Mouse (Mus musculus) skeletal muscle tissue, postnatal 0 days (tissue): ENCODE results near the gene Bbs1. TPM values are rescaled to one million over a fixed set of nuclear protein-coding genes. Genes with fewer than 3 reads are reported as not detected.

Experiments
- polyA plus RNA-seq: library from polyadenylated mRNA; unstranded; fragments of >200 nt; fragmentation: Nextera tagmentation; extraction: Ambion mirVana; gene quantifications from 2 replicates; pipeline ENCODE4 v1.2.1, GENCODE M21; 2015

Gene Bbs1
- polyA plus RNA-seq = 0.87 and 1.1 TPM in 2 replicates

DNA sequence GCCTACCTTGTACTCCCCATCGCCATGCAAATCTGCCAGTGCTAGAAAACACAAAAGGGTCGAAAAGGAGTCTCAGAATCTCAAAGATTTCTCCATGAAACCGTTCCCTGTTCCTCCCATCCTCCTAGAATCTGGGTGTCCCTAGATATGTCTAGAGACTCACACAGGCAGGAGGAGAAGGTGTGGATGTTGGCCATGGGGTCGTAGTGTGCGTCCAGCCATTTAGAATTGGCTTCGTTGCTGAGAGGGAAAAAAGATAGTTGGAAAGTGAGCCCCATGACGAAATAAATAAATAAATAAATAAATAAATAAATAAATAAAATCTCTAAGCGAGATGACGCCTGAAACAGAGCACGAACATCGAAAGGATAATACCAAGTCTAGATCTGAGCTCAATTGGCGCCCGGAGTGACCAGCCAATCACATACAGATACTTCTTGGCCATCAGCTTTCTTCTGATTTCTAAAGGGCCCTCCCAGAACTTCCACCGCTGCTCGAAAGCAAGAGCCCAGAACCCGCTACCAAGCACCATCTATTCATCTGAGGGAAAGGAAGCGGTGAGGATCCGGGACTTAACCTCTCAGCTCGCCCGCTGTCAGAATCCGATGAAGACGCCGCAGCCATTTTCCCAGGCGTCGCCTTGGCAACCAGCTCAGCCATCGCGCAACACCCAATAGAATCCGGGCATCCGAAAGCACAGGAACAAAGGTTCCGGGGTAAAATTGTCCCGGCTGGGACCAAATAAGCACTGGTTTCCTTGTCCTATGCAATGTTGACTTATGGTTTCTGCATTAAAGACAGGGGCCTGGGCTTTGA is at the start of gene Bbs1:
Gene Bbs1, minus strand, starts transcription at position 650 of the 816 bp plus-strand sequence.

DNA sequence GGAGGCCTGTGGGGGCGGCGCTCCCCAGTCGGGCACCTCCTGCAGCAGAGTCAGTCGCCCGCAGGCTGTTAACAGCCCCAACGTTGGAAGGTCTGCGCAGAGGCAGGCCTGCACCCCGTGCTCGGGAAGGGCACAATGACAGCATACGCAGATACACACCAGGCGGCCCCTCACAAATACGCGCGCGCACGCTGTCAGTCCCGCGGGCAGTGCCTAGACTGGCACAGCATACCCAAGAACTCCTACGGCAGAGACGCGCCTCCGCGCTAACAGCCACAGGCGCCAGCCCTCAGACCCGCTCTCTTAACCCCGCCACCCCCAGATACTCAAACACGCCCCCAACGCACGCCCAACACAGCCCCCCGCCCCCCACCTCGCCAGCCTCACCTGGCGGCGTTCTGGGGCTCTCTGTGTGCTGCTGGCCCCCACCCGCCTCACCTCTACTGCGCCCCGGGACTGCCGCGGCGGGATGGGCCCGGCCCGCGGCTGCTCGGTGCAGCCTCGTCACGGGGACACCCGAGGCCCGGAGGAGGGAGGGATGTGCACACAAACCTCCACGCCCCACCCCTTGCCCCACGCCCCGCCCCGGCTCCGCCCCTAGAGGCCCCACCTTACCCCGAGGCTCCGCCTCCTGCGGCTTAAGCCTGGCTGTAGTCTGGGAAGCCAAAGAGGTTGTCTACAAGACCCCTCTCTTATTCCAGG is 36.3 kb upstream of the Bbs1 start, which contains the start of gene Peli3:
Gene Peli3, minus strand, starts transcription at position 577 of the 702 bp plus-strand sequence.

DNA sequence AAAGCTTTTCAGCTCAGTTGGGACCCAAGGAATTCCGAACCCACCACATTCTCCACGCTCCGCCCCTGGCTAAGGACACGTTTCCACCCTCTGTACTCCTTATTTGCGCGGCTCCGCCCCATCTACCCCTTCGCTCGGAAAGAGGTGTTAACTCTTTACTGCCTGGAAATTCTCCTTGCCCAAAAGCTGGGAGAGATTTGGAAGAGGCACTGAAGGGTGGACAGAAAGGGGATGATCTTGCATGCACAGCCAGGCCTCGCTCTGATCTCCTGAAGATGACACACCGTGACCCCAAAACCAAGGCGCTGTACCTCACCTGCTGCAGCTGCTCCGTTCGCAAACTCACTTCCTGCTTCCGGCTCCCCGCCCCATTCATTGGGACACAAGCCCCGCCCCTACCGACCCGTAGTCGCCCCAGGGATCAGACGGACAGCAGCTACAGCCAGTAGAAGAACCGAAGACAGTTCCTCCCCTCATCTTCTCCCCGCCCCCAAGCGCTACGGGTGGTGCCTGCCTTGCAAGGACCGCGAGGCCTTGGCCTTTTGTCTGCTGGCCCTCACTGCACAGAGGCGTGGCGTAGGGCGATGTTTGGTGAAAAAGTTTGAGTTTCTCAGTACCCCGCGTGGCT is 21.6 kb upstream of the Bbs1 start, which contains the start of gene Dpp3:
Gene Dpp3, minus strand, starts transcription at position 384 of the 628 bp plus-strand sequence.

GRCm38 (mm10) chr19:4878405-4879323 is 27.8 kb downstream of the Bbs1 start, which contains the start of gene Zdhhc24:
Zdhhc24 (plus strand) TSS chr19:4878668.

DNA sequence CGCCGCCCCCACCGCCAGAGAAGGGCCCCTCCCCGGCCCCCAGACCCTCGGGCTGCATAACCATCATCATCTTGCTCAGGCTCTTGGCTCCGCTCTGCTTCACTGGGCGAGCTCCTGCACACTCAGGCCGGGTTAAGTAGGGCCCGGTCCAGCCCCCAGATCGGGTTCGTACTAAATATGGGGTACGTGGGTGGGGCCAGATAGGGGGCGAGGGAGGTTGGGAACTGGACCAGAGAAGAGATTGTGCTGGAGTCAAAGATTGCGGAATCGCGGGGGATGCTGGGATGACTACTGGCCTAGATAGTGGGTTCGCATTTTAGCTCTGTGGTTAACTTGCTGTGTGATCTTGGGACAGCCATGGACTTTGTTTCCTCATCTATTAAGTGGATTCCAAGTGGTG is 28.6 kb downstream of the Bbs1 start, which contains the start of gene Actn3:
Gene Actn3, minus strand, starts transcription at position 125 of the 400 bp plus-strand sequence.

GRCm38 (mm10) chr19:4854552-4855469 is 51.6 kb downstream of the Bbs1 start, which contains the start of gene Ctsf:
Ctsf (plus strand) TSS chr19:4855130.

GRCm38 (mm10) chr19:4839149-4839548 is 67.3 kb downstream of the Bbs1 start, which contains the start of the genes Ccs and Ccdc87:
Ccs (minus strand) TSS chr19:4839332.
Ccdc87 (plus strand) TSS chr19:4839366.

Other genes with a start within 250 kb of the Bbs1 start
- gene Gm960, start 208.0 kb downstream of the Bbs1 start, polyA plus RNA-seq = 1.0 and 1.3 TPM in 2 replicates
- gene Sptbn2, start 195.5 kb downstream of the Bbs1 start, polyA plus RNA-seq = 0.27 and 0.33 TPM in 2 replicates
- 17.3 and 20.0 TPM in 2 replicates for gene Rbm4b, start 150.1 kb downstream of the Bbs1 start, polyA plus RNA-seq
- gene Rbm4, start 112.7 kb downstream of the Bbs1 start, polyA plus RNA-seq = 25.4 and 26.0 TPM in 2 replicates
- 17.9 and 19.5 TPM in 2 replicates for gene Gm21992, start 95.0 kb downstream of the Bbs1 start, polyA plus RNA-seq
- 17.5 and 22.4 TPM in 2 replicates for gene Rbm14, start 95.0 kb downstream of the Bbs1 start, polyA plus RNA-seq
- gene Ccs, start 67.3 kb downstream of the Bbs1 start, polyA plus RNA-seq = 38.7 and 46.0 TPM in 2 replicates
- gene Ccdc87, start 67.3 kb downstream of the Bbs1 start, polyA plus RNA-seq = not detected in 2 replicates
- gene Ctsf, start 51.5 kb downstream of the Bbs1 start, polyA plus RNA-seq = 47.9 and 54.9 TPM in 2 replicates
- gene Actn3, start 28.7 kb downstream of the Bbs1 start, polyA plus RNA-seq = 751 and 907 TPM in 2 replicates
- 5.1 and 5.9 TPM in 2 replicates for gene Zdhhc24, start 28.0 kb downstream of the Bbs1 start, polyA plus RNA-seq
- gene Dpp3, start 21.7 kb upstream of the Bbs1 start, polyA plus RNA-seq = 46.4 and 52.9 TPM in 2 replicates
- gene Peli3, start 36.5 kb upstream of the Bbs1 start, polyA plus RNA-seq = 0.57 and 0.77 TPM in 2 replicates
- gene Mrpl11, start 55.5 kb upstream of the Bbs1 start, polyA plus RNA-seq = 105 and 106 TPM in 2 replicates
- not detected in 2 replicates for gene Npas4, start 83.7 kb upstream of the Bbs1 start, polyA plus RNA-seq
- 5.1 and 6.5 TPM in 2 replicates for gene Slc29a2, start 117.2 kb upstream of the Bbs1 start, polyA plus RNA-seq
- gene B4gat1, start 132.2 kb upstream of the Bbs1 start, polyA plus RNA-seq = 30.5 and 36.4 TPM in 2 replicates
- 0.21 and 2.1 TPM in 2 replicates for gene AC124502.3, start 132.3 kb upstream of the Bbs1 start, polyA plus RNA-seq
- gene Brms1, start 134.7 kb upstream of the Bbs1 start, polyA plus RNA-seq = 16.9 and 21.0 TPM in 2 replicates
- gene Rin1, start 143.9 kb upstream of the Bbs1 start, polyA plus RNA-seq = 1.6 and 1.7 TPM in 2 replicates
- gene Cd248, start 161.4 kb upstream of the Bbs1 start, polyA plus RNA-seq = 37.7 and 59.2 TPM in 2 replicates
- 0.34 and 0.72 TPM in 2 replicates for gene Tmem151a, start 178.9 kb upstream of the Bbs1 start, polyA plus RNA-seq
- gene Yif1a, start 181.9 kb upstream of the Bbs1 start, polyA plus RNA-seq = 95.0 and 101 TPM in 2 replicates
- gene Cnih2, start 191.9 kb upstream of the Bbs1 start, polyA plus RNA-seq = 0.88 and 0.91 TPM in 2 replicates
- 174 and 198 TPM in 2 replicates for gene Rab1b, start 200.4 kb upstream of the Bbs1 start, polyA plus RNA-seq
- 11.7 and 12.5 TPM in 2 replicates for gene Klc2, start 211.9 kb upstream of the Bbs1 start, polyA plus RNA-seq